Comparison of ENCODE assay signal across 26 mouse cellular contexts in the genomic region with DNA sequence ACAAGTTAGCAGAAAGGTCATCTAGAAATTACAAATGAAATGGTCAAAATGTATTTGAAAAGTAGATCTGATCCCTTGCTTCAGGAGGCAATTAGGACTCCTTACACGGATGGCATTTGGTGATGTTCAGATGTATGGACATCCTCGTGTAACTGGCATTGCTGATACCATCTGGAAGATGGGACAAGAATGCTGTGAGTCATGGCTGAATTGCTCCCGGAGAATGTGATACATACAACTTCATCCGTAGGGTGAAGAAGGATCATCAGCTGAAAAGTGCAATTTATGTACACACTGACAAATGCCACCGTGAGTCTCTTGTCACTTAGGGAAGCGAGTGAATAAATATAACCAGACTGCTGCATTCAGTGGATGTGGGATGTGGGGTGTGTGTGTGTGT.
A peak's percentile ranks its signal among the peaks of the same experiment; 100 is the strongest.
DNase-seq lines count a peak whose midpoint lies in the region; ATAC-seq and TF ChIP-seq lines count a peak whose summit lies in the region.
"Had no signal": no experiment of that assay in that cellular context is flagged by ENCODE, and none has a peak within 500 bp of the region (broad histone marks: within the 10 kb centered on the region; RNA-seq: fewer than 3 reads in every experiment).

No protein-coding gene starts in this region.

- no peak overlapping the region for H3K4me3 ChIP-seq in heart, adult 2 months
- no peak overlapping the region for H3K4me3 ChIP-seq in midbrain, embryonic 13.5 days (replicated peaks)
- H3K4me3 ChIP-seq: embryonic facial prominence, embryonic 13.5 days; forebrain, embryonic 12.5 days; heart, embryonic 10.5 days; heart, embryonic 15.5 days; limb, embryonic 12.5 days; lung, embryonic 15.5 days had no signal

- no peak overlapping the region for H3K27ac ChIP-seq in heart, adult 2 months
- no peak overlapping the region for H3K27ac ChIP-seq in midbrain, embryonic 13.5 days
- H3K27ac ChIP-seq: embryonic facial prominence, embryonic 13.5 days; forebrain, embryonic 12.5 days; heart, embryonic 10.5 days; heart, embryonic 15.5 days; lung, embryonic 15.5 days had no signal

- peaks cover 1% of the 10 kb centered on the region; the same call in 1 of the 2 replicates for H3K4me1 ChIP-seq in heart, adult 2 months (ENCODE audit: control insufficient read depth, insufficient read depth, low read length)
- no peaks in the 10 kb centered on the region for H3K4me1 ChIP-seq in midbrain, embryonic 13.5 days (replicated peaks)
- H3K4me1 ChIP-seq: forebrain, embryonic 12.5 days; heart, embryonic 10.5 days; heart, embryonic 15.5 days had no signal

- no peaks in the 10 kb centered on the region for H3K9me3 ChIP-seq in midbrain, embryonic 13.5 days
- H3K9me3 ChIP-seq: embryonic facial prominence, embryonic 13.5 days; forebrain, embryonic 12.5 days; G1E; heart, embryonic 10.5 days; heart, embryonic 15.5 days; limb, embryonic 12.5 days; lung, embryonic 15.5 days; neural tube, embryonic 15.5 days had no signal

- no peak for TF ChIP-seq CTCF in heart, adult 2 months (IDR thresholded peaks at IDR 0.05)

- no peak overlapping the region for H3K4me2 ChIP-seq in midbrain, embryonic 13.5 days (replicated peaks)
- H3K4me2 ChIP-seq: forebrain, embryonic 12.5 days; heart, embryonic 15.5 days; liver, embryonic 11.5 days; lung, embryonic 15.5 days; midbrain, embryonic 11.5 days had no signal

- TF ChIP-seq EP300 in heart, adult 2 months (IDR thresholded peaks at IDR 0.05; ENCODE audit: insufficient read depth, low read depth, low read length), result no peak

- H3K79me2 ChIP-seq in heart, adult 2 months (replicated peaks; ENCODE audit: control insufficient read depth, insufficient read depth, low read length), result no peaks in the 10 kb centered on the region

- H3K27me3 ChIP-seq in heart, adult 2 months (ENCODE audit: control insufficient read depth, insufficient read depth, low read length), result no peaks in the 10 kb centered on the region
- no peaks in the 10 kb centered on the region for H3K27me3 ChIP-seq in midbrain, embryonic 13.5 days
- H3K27me3 ChIP-seq: embryonic facial prominence, embryonic 13.5 days; forebrain, embryonic 12.5 days; heart, embryonic 15.5 days; limb, embryonic 12.5 days; lung, embryonic 15.5 days; neural tube, embryonic 15.5 days; Patski had no signal

- H3K9ac ChIP-seq in heart, adult 2 months (ENCODE audit: low read depth, low read length), result no peak overlapping the region
- no peak overlapping the region for H3K9ac ChIP-seq in midbrain, embryonic 13.5 days (replicated peaks)
- H3K9ac ChIP-seq: embryonic facial prominence, embryonic 13.5 days; forebrain, embryonic 12.5 days; heart, embryonic 15.5 days; limb, embryonic 12.5 days; lung, embryonic 15.5 days had no signal

- intact Hi-C loops in heart, adult 2 months (cut with DNase I), result no loop called here

- no peak for TF ChIP-seq POLR2A in heart, adult 2 months (IDR thresholded peaks at IDR 0.05; ENCODE audit: insufficient read depth, low read depth, low read length)

- 77% methylated on average over 6 of the region's 6 CpGs for WGBS in heart, adult 2 months
- WGBS in midbrain, embryonic 13.5 days, result 87% methylated on average over 6 of the region's 6 CpGs

- H3K36me3 ChIP-seq in heart, adult 2 months (ENCODE audit: control insufficient read depth, insufficient read depth, low read length), result no peaks in the 10 kb centered on the region
- no peaks in the 10 kb centered on the region for H3K36me3 ChIP-seq in midbrain, embryonic 13.5 days
- H3K36me3 ChIP-seq: embryonic facial prominence, embryonic 13.5 days; forebrain, embryonic 12.5 days; G1E; heart, embryonic 10.5 days; heart, embryonic 15.5 days; limb, embryonic 12.5 days; lung, embryonic 15.5 days; neural tube, embryonic 15.5 days had no signal

- peak; percentile 14 for DNase-seq in heart, adult 11 months
- no peak for DNase-seq in heart, adult 2 months
- peak; percentile 8 for DNase-seq in right cerebral cortex, adult 18-20 months
- no peak for DNase-seq in right cerebral cortex, postnatal 4 days
- peak; percentile 34 for DNase-seq in brain, adult 2 months (ENCODE audit: low read depth, low spot score)
- DNase-seq: adrenal gland, postnatal 10 days; cerebellum, adult 11-12 months; gastrocnemius, postnatal 10 days; kidney, adult 9 months; layer of hippocampus, adult 9-11 months; lung, postnatal 36 days; thymus, adult 18-20 months; thymus, postnatal 25 days had no signal

- no peak for ATAC-seq in midbrain, embryonic 13.5 days
- ATAC-seq: intestine, embryonic 16.5 days; Patski had no signal

Comparison
In these comparisons a context has a peak if more than half of its experiments do, and no peak if none do; other contexts are left out.
1. DNase-seq: peak in heart, adult 11 months (single experiment), right cerebral cortex, adult 18-20 months (single experiment) and brain, adult 2 months (single experiment); none in heart, adult 2 months (0 of 2) and right cerebral cortex, postnatal 4 days (single experiment).